Mouse (Mus musculus) olfactory bulb, adult 2 months (tissue): Measurements from ENCODE around the gene Smdt1.

ENCODE experiments used
- CTCF ChIP-seq: fragments of 200-500 bp; IDR thresholded peaks from 2 replicates; pipeline ENCODE4 v1.5.1; 2012; ENCODE audit warnings: low read depth, mild to moderate bottlenecking, low read length, moderate library complexity; ENCODE audit not compliant: insufficient read depth
- POLR2A ChIP-seq: fragments of 200-500 bp; IDR thresholded peaks from 2 replicates; pipeline ENCODE4 v1.6.1; 2012; ENCODE audit warnings: mild to moderate bottlenecking, low read depth, low read length, moderate library complexity; ENCODE audit not compliant: insufficient read depth

- TF ChIP-seq CTCF: no peak
- no peak for TF ChIP-seq POLR2A
Measured at GRCm38 (mm10) chr15:82336629-82337028, 2.1 kb upstream of the Smdt1 start.
